Comparison of ENCODE assay signal across 10 mouse cellular contexts in genomic region chr4:138866413-138866812, GRCm38 (mm10). TPM values are rescaled to one million over a fixed set of nuclear protein-coding genes. Genes with fewer than 3 reads are reported as not detected.
DNase-seq lines count a peak whose midpoint lies in the region; ATAC-seq lines count a peak whose summit lies in the region.
"Had no signal": no experiment of that assay in that cellular context is flagged by ENCODE, and none has a peak within 500 bp of the region (broad histone marks: within the 10 kb centered on the region; RNA-seq: fewer than 3 reads in every experiment).

No protein-coding gene starts in this region.

- intact Hi-C loops in left cerebral cortex, postnatal 14 days (cut with DNase I) = loop anchor here (1.0 kb wide), 1 partner anchor 18 kb away; no protein-coding TSS in a partner anchor

- no peak overlapping the region for H3K4me3 ChIP-seq in hindbrain, embryonic 11.5 days (ENCODE audit: low read depth, low read length)
- no peak overlapping the region for H3K4me3 ChIP-seq in hindbrain, embryonic 13.5 days
- H3K4me3 ChIP-seq: embryonic facial prominence, embryonic 13.5 days; midbrain, embryonic 12.5 days had no signal

- no peaks in the 10 kb centered on the region for H3K9me3 ChIP-seq in hindbrain, embryonic 11.5 days (ENCODE audit: control insufficient read depth, low read length)
- no peaks in the 10 kb centered on the region; the same call in 1 of the 2 replicates for H3K9me3 ChIP-seq in hindbrain, embryonic 13.5 days
- H3K9me3 ChIP-seq: embryonic facial prominence, embryonic 13.5 days had no signal

- DNase-seq in hindbrain, embryonic 11.5 days (ENCODE audit: low spot score) = peak; percentile 87
- DNase-seq in ZHBTc4 (ENCODE audit: low read depth, low spot score) = peak; percentile 84
- DNase-seq in heart, postnatal 4 days = peak; percentile 85
- peak; percentile 88 to 89 for DNase-seq in left cerebral cortex, postnatal 14 days (ENCODE audit: low spot score in 2 of 2)
- DNase-seq in spleen, postnatal 4 days (ENCODE audit: low spot score in 2 of 2) = peak; percentile 69 to 89

- 13% methylated on average over 7 of the region's 7 CpGs for WGBS in hindbrain, embryonic 11.5 days
- WGBS in hindbrain, embryonic 13.5 days = 14% methylated on average over 7 of the region's 7 CpGs

- ATAC-seq in hindbrain, embryonic 11.5 days (ENCODE audit: low FRiP score) = no peak
- no peak for ATAC-seq in hindbrain, embryonic 13.5 days (ENCODE audit: low FRiP score)
- peak; percentile 94 for ATAC-seq in common myeloid progenitor, adult 5-6 weeks (replicated peaks; ENCODE audit: low read depth, poor library complexity, severe bottlenecking)
- peak; percentile 87 for ATAC-seq in monocyte, adult 5-6 weeks (replicated peaks; ENCODE audit: insufficient number of reproducible peaks, low FRiP score, low TSS enrichment, poor library complexity, severe bottlenecking)

- H3K9ac ChIP-seq in hindbrain, embryonic 11.5 days (ENCODE audit: low read depth, low read length) = no peak overlapping the region
- H3K9ac ChIP-seq in hindbrain, embryonic 13.5 days = no peak overlapping the region
- H3K9ac ChIP-seq: embryonic facial prominence, embryonic 13.5 days; midbrain, embryonic 12.5 days had no signal

- no peaks in the 10 kb centered on the region for H3K4me1 ChIP-seq in hindbrain, embryonic 11.5 days (replicated peaks; ENCODE audit: control insufficient read depth, insufficient read depth, low read length)
- no peaks in the 10 kb centered on the region for H3K4me1 ChIP-seq in hindbrain, embryonic 13.5 days (replicated peaks)
- H3K4me1 ChIP-seq: embryonic facial prominence, embryonic 13.5 days; midbrain, embryonic 12.5 days had no signal

- no peak overlapping the region for H3K27ac ChIP-seq in hindbrain, embryonic 11.5 days (ENCODE audit: low read depth, low read length)
- H3K27ac ChIP-seq in hindbrain, embryonic 13.5 days = no peak overlapping the region
- H3K27ac ChIP-seq: embryonic facial prominence, embryonic 13.5 days; midbrain, embryonic 12.5 days had no signal

- H3K36me3 ChIP-seq in hindbrain, embryonic 11.5 days (ENCODE audit: control insufficient read depth, insufficient read depth, low read length) = no peaks in the 10 kb centered on the region
- no peaks in the 10 kb centered on the region for H3K36me3 ChIP-seq in hindbrain, embryonic 13.5 days
- H3K36me3 ChIP-seq: embryonic facial prominence, embryonic 13.5 days; midbrain, embryonic 12.5 days had no signal

- no peaks in the 10 kb centered on the region for H3K27me3 ChIP-seq in hindbrain, embryonic 11.5 days (ENCODE audit: control insufficient read depth, insufficient read depth, low read length)
- H3K27me3 ChIP-seq in hindbrain, embryonic 13.5 days = 0 out of 2 replicates have a peak, but pooled peaks cover 4% of the 10 kb centered on the region
- H3K27me3 ChIP-seq: midbrain, embryonic 12.5 days had no signal

- H3K4me2 ChIP-seq in hindbrain, embryonic 11.5 days (replicated peaks; ENCODE audit: low read depth, low read length) = no peak overlapping the region
- no peak overlapping the region for H3K4me2 ChIP-seq in hindbrain, embryonic 13.5 days
- H3K4me2 ChIP-seq: embryonic facial prominence, embryonic 13.5 days; midbrain, embryonic 12.5 days had no signal

RNA-seq across cellular contexts. Expression of gene Pla2g5, which starts 3.1 kb away (rescaled TPM):
- polyA plus RNA-seq in hindbrain, embryonic 11.5 days (2014; fragmentation: Nextera tagmentation; extraction: Ambion mirVana) = 0.39 TPM in 1 of 2 replicates, not detected in the other
- 0.25 and 0.49 TPM in 2 replicates for polyA plus RNA-seq in hindbrain, embryonic 13.5 days (2015; fragmentation: Nextera tagmentation; extraction: Ambion mirVana)
- not detected in 2 replicates for total RNA-seq in common myeloid progenitor, adult 5-6 weeks (2017)
- 1 to 10 TPM; 7.9 to 8.6 TPM for total RNA-seq in heart, postnatal 4 days (2021)
- 1 to 10 TPM; 2.8 to 4.2 TPM for total RNA-seq in left cerebral cortex, postnatal 14 days (2021)
- total RNA-seq in monocyte, adult 5-6 weeks (2017) = not detected in 3 replicates
- polyA plus RNA-seq: midbrain, embryonic 12.5 days had no signal

RNA-seq across cellular contexts. Expression of gene Gm13030, which starts 7.4 kb away (rescaled TPM):
- polyA plus RNA-seq in hindbrain, embryonic 11.5 days (2014; fragmentation: Nextera tagmentation; extraction: Ambion mirVana) = not detected in 2 replicates
- not detected in 2 replicates for polyA plus RNA-seq in hindbrain, embryonic 13.5 days (2015; fragmentation: Nextera tagmentation; extraction: Ambion mirVana)
- total RNA-seq in common myeloid progenitor, adult 5-6 weeks (2017) = not detected in 2 replicates
- total RNA-seq in heart, postnatal 4 days (2021) = not detected
- not detected for total RNA-seq in left cerebral cortex, postnatal 14 days (2021)
- not detected in 3 replicates for total RNA-seq in monocyte, adult 5-6 weeks (2017)
- polyA plus RNA-seq: embryonic facial prominence, embryonic 13.5 days; midbrain, embryonic 12.5 days had no signal

RNA-seq across cellular contexts. Expression of gene Pla2g2e, which starts 11.3 kb away (rescaled TPM):
- polyA plus RNA-seq in hindbrain, embryonic 11.5 days (2014; fragmentation: Nextera tagmentation; extraction: Ambion mirVana) = not detected in 2 replicates
- not detected in 2 replicates for polyA plus RNA-seq in hindbrain, embryonic 13.5 days (2015; fragmentation: Nextera tagmentation; extraction: Ambion mirVana)
- not detected in 2 replicates for total RNA-seq in common myeloid progenitor, adult 5-6 weeks (2017)
- total RNA-seq in heart, postnatal 4 days (2021) = under 1 TPM; 0.36 to 0.59 TPM
- total RNA-seq in left cerebral cortex, postnatal 14 days (2021) = not detected
- total RNA-seq in monocyte, adult 5-6 weeks (2017) = not detected in 3 replicates
- polyA plus RNA-seq: embryonic facial prominence, embryonic 13.5 days; midbrain, embryonic 12.5 days had no signal

RNA-seq across cellular contexts. Expression of gene Otud3, which starts 47.3 kb away (rescaled TPM):
- polyA plus RNA-seq in hindbrain, embryonic 11.5 days (2014; fragmentation: Nextera tagmentation; extraction: Ambion mirVana) = 3.1 and 3.5 TPM in 2 replicates
- polyA plus RNA-seq in hindbrain, embryonic 13.5 days (2015; fragmentation: Nextera tagmentation; extraction: Ambion mirVana) = 2.5 and 3.5 TPM in 2 replicates
- total RNA-seq in common myeloid progenitor, adult 5-6 weeks (2017) = 1.4 and 5.6 TPM in 2 replicates
- 1 to 10 TPM; 7.5 to 9.3 TPM for total RNA-seq in heart, postnatal 4 days (2021)
- total RNA-seq in left cerebral cortex, postnatal 14 days (2021) = 10 to 100 TPM; 16.9 to 19.8 TPM
- total RNA-seq in monocyte, adult 5-6 weeks (2017) = 9.8 to 13.1 TPM (median 11.9 TPM) in 3 replicates

Comparison
In these comparisons a context has a peak if more than half of its experiments do, and no peak if none do; other contexts are left out.
1. ATAC-seq: peak in common myeloid progenitor, adult 5-6 weeks (single experiment) and monocyte, adult 5-6 weeks (single experiment); none in hindbrain, embryonic 11.5 days (single experiment) and hindbrain, embryonic 13.5 days (single experiment).
2. Peak in every context shown above with its lines, with median percentiles within 50 percentile points of each other: DNase-seq.